Mouse (Mus musculus): Measurements from ENCODE around the gene Tbc1d23. TPM values are rescaled to one million over a fixed set of nuclear protein-coding genes. Genes with fewer than 3 reads are reported as not detected.
"Not testable (repeated sequence)": the region's sequence is repeated elsewhere in the genome, so short reads cannot be mapped to it uniquely, and the experiment has no call there.

Gene Tbc1d23
- polyA plus RNA-seq, 1 experiment from 2014 or later = 13.4 TPM

DNA sequence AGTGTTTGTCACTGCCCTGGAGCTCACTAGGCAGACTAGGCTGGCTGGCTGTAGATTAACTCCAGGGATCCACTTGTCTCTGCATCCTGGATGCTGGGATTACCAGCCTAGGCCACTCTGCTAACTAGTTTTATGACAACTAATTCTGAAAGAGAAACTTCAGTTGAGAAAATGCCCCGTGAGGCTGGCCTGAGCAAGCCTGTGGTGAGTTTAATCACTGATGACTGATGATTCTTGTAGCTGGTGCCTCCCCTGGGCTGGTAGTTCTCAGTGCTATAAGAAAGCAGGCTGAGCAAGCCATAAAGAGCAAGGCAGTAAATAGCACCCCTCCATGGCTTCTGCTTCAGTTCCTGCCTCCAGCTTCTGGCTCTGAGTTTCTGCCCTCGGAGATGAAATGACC, 55.6 kb downstream of the Tbc1d23 start:
- H3K4me2 ChIP-seq = no peak overlapping the region
- H3K4me1 ChIP-seq (replicated peaks; ENCODE audit: control insufficient read depth, insufficient read depth, low read length) = no peaks in the 10 kb centered on the region
- 79% methylated on average over 2 of the region's 2 CpGs for WGBS
- H3K9me3 ChIP-seq (ENCODE audit: control insufficient read depth, low read length) = no peaks in the 10 kb centered on the region
- ATAC-seq (replicated peaks; ENCODE audit: low FRiP score) (no peak), DNase-seq (ENCODE audit: low spot score) (no peak)
- no peaks in the 10 kb centered on the region for H3K27me3 ChIP-seq (replicated peaks; ENCODE audit: control insufficient read depth, insufficient read depth, low read length)
- H3K36me3 ChIP-seq (ENCODE audit: control insufficient read depth, insufficient read depth, low read length) = no peaks in the 10 kb centered on the region
- no peak overlapping the region for H3K4me3 ChIP-seq (ENCODE audit: low read depth, low read length)
- no peak overlapping the region for H3K9ac ChIP-seq (ENCODE audit: low read depth, low read length)
- H3K27ac ChIP-seq (ENCODE audit: low read depth, low read length) = no peak overlapping the region

DNA sequence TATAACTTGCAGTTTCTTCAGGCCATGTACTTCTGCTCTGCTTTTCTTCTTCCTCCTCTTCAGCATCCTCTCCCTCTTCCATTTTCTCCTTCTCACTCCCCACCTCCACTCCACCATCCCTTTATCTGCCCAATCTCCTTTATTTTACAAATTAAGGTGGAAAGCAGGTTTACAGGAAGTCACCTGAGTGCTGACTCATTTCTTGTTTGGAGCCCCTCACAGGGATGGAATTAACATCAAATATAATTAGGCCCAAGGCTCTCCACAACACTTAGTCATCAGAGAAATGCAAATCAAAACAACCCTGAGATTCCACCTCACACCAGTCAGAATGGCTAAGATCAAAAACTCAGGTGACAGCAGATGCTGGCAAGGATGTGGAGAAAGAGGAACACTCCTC, 56.8 kb downstream of the Tbc1d23 start:
- not testable (repeated sequence) for H3K36me3 ChIP-seq (ENCODE audit: control insufficient read depth, insufficient read depth, low read length); H3K27ac ChIP-seq (ENCODE audit: low read depth, low read length); H3K9me3 ChIP-seq (ENCODE audit: control insufficient read depth, low read length); ATAC-seq (replicated peaks; ENCODE audit: low FRiP score); H3K4me3 ChIP-seq (ENCODE audit: low read depth, low read length); H3K4me2 ChIP-seq; H3K9ac ChIP-seq (ENCODE audit: low read depth, low read length); DNase-seq (ENCODE audit: low spot score); H3K27me3 ChIP-seq (replicated peaks; ENCODE audit: control insufficient read depth, insufficient read depth, low read length); H3K4me1 ChIP-seq (replicated peaks; ENCODE audit: control insufficient read depth, insufficient read depth, low read length)

DNA sequence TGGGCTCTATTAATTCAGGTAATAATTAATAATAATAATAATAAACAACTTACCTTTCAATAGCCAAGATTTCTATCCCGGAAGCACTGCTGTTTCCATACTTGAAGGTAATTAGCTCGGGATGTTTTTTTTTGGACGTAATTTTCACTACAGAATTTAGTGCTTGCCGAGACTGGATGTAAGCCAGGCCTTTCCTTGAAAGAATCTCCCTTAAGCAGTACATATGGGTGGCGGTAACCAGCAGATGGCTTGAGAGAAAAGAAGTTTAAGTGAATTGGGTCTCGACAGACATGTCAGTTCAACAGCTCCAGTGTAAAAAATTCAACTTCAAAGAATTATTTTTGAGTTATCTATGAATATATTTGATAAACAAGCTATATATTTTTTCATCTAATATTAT, 59.7 kb downstream of the Tbc1d23 start:
- no peaks in the 10 kb centered on the region for H3K36me3 ChIP-seq (ENCODE audit: control insufficient read depth, insufficient read depth, low read length)
- H3K4me2 ChIP-seq = no peak overlapping the region
- no peaks in the 10 kb centered on the region for H3K4me1 ChIP-seq (replicated peaks; ENCODE audit: control insufficient read depth, insufficient read depth, low read length)
- no peak for DNase-seq (ENCODE audit: low spot score)
- no peak overlapping the region for H3K9ac ChIP-seq (ENCODE audit: low read depth, low read length)
- H3K4me3 ChIP-seq (ENCODE audit: low read depth, low read length) = no peak overlapping the region
- 92% methylated on average over 6 of the region's 6 CpGs for WGBS
- ATAC-seq (replicated peaks; ENCODE audit: low FRiP score) = no peak
- H3K9me3 ChIP-seq (ENCODE audit: control insufficient read depth, low read length) = no peaks in the 10 kb centered on the region
- no peaks in the 10 kb centered on the region for H3K27me3 ChIP-seq (replicated peaks; ENCODE audit: control insufficient read depth, insufficient read depth, low read length)
- no peak overlapping the region for H3K27ac ChIP-seq (ENCODE audit: low read depth, low read length)

GRCm38 (mm10) chr16:57171161-57171560, 60.1 kb downstream of the Tbc1d23 start:
- Histone ChIP-seq H3K4me3 (ENCODE audit: low read depth, low read length) (no peak overlapping the region), H3K4me1 (replicated peaks; ENCODE audit: control insufficient read depth, insufficient read depth, low read length) (no peaks in the 10 kb centered on the region), H3K27me3 (replicated peaks; ENCODE audit: control insufficient read depth, insufficient read depth, low read length) (no peaks in the 10 kb centered on the region), H3K4me2 (no peak overlapping the region), H3K27ac (ENCODE audit: low read depth, low read length) (no peak overlapping the region), H3K36me3 (ENCODE audit: control insufficient read depth, insufficient read depth, low read length) (no peaks in the 10 kb centered on the region), H3K9me3 (ENCODE audit: control insufficient read depth, low read length) (no peaks in the 10 kb centered on the region), H3K9ac (ENCODE audit: low read depth, low read length) (no peak overlapping the region)
- ATAC-seq (replicated peaks; ENCODE audit: low FRiP score) = no peak
- WGBS = 90% methylated on average over 8 of the region's 8 CpGs
- no peak for DNase-seq (ENCODE audit: low spot score)

- 0 out of 2 replicates have a peak, but pooled peaks cover 3% of the 10 kb centered on the region for H3K4me1 ChIP-seq (replicated peaks; ENCODE audit: control insufficient read depth, insufficient read depth, low read length)
- no peak for DNase-seq (ENCODE audit: low spot score)
- no peak overlapping the region for H3K9ac ChIP-seq (ENCODE audit: low read depth, low read length)
- no peaks in the 10 kb centered on the region for H3K27me3 ChIP-seq (replicated peaks; ENCODE audit: control insufficient read depth, insufficient read depth, low read length)
- H3K36me3 ChIP-seq (ENCODE audit: control insufficient read depth, insufficient read depth, low read length) = peaks cover 6% of the 10 kb centered on the region; the same call in 1 of the 2 replicates
- no peak overlapping the region for H3K4me3 ChIP-seq (ENCODE audit: low read depth, low read length)
- no peaks in the 10 kb centered on the region for H3K9me3 ChIP-seq (ENCODE audit: control insufficient read depth, low read length)
- no peak overlapping the region for H3K4me2 ChIP-seq
- H3K27ac ChIP-seq (ENCODE audit: low read depth, low read length) = no peak overlapping the region
- no peak for ATAC-seq (replicated peaks; ENCODE audit: low FRiP score)
- 75% methylated on average over 4 of the region's 4 CpGs for WGBS
These were observed 63.1 kb downstream of the Tbc1d23 start for GRCm38 (mm10) chr16:57168236-57168635.

- H3K4me3 ChIP-seq (ENCODE audit: low read depth, low read length) = peak overlapping the region; percentile 92
- peaks cover 7% of the 10 kb centered on the region; the same call in 1 of the 2 replicates for H3K36me3 ChIP-seq (ENCODE audit: control insufficient read depth, insufficient read depth, low read length)
- H3K27me3 ChIP-seq (replicated peaks; ENCODE audit: control insufficient read depth, insufficient read depth, low read length) = no peaks in the 10 kb centered on the region
- H3K9ac ChIP-seq (ENCODE audit: low read depth, low read length) = peak overlapping the region; percentile 88
- H3K4me1 ChIP-seq (replicated peaks; ENCODE audit: control insufficient read depth, insufficient read depth, low read length) = 0 out of 2 replicates have a peak, but pooled peaks cover 3% of the 10 kb centered on the region
- DNase-seq (ENCODE audit: low spot score) = no peak
- H3K9me3 ChIP-seq (ENCODE audit: control insufficient read depth, low read length) = no peaks in the 10 kb centered on the region
- ATAC-seq (replicated peaks; ENCODE audit: low FRiP score) = no peak
- 34% methylated on average over 5 of the region's 5 CpGs for WGBS
- H3K27ac ChIP-seq (ENCODE audit: low read depth, low read length) = no peak overlapping the region
- H3K4me2 ChIP-seq = peak overlapping the region; percentile 84
These were observed 63.8 kb downstream of the Tbc1d23 start for GRCm38 (mm10) chr16:57167514-57167912.

GRCm38 (mm10) chr16:57166611-57167513, 64.4 kb downstream of the Tbc1d23 start, which contains the start of gene Nit2:
Nit2 (minus strand) TSS chr16:57167341.
- Histone ChIP-seq H3K36me3 (ENCODE audit: control insufficient read depth, insufficient read depth, low read length) (peaks cover 7% of the 10 kb centered on the region; the same call in 1 of the 2 replicates), H3K27ac (ENCODE audit: low read depth, low read length) (peak within 1 kb of the TSS; percentile 91), H3K9ac (ENCODE audit: low read depth, low read length) (peak within 1 kb of the TSS; percentile 88), H3K4me1 (replicated peaks; ENCODE audit: control insufficient read depth, insufficient read depth, low read length) (0 out of 2 replicates have a peak, but pooled peaks cover 3% of the 10 kb centered on the region), H3K9me3 (ENCODE audit: control insufficient read depth, low read length) (no peaks in the 10 kb centered on the region), H3K4me3 (ENCODE audit: low read depth, low read length) (peak within 1 kb of the TSS; percentile 92), H3K27me3 (replicated peaks; ENCODE audit: control insufficient read depth, insufficient read depth, low read length) (no peaks in the 10 kb centered on the region), H3K4me2 (peak within 1 kb of the TSS; percentile 84)
- DNase-seq (ENCODE audit: low spot score) (peak; percentile 94), ATAC-seq (replicated peaks; ENCODE audit: low FRiP score) (peak; percentile 96)
- WGBS = under 1% methylated on average over 57 of the region's 58 CpGs

- no peak for DNase-seq (ENCODE audit: low spot score)
- 79% methylated on average over 6 of the region's 6 CpGs for WGBS
- peak overlapping the region; percentile 84 for H3K4me2 ChIP-seq
- H3K27me3 ChIP-seq (replicated peaks; ENCODE audit: control insufficient read depth, insufficient read depth, low read length) = no peaks in the 10 kb centered on the region
- H3K36me3 ChIP-seq (ENCODE audit: control insufficient read depth, insufficient read depth, low read length) = peaks cover 7% of the 10 kb centered on the region; the same call in 1 of the 2 replicates
- peak overlapping the region; percentile 88; the same call in 1 of the 2 replicates for H3K9ac ChIP-seq (ENCODE audit: low read depth, low read length)
- H3K27ac ChIP-seq (ENCODE audit: low read depth, low read length) = peak overlapping the region; percentile 91
- H3K9me3 ChIP-seq (ENCODE audit: control insufficient read depth, low read length) = no peaks in the 10 kb centered on the region
- H3K4me1 ChIP-seq (replicated peaks; ENCODE audit: control insufficient read depth, insufficient read depth, low read length) = 0 out of 2 replicates have a peak, but pooled peaks cover 3% of the 10 kb centered on the region
- ATAC-seq (replicated peaks; ENCODE audit: low FRiP score) = no peak
- peak overlapping the region; percentile 92 for H3K4me3 ChIP-seq (ENCODE audit: low read depth, low read length)
These were observed 65.2 kb downstream of the Tbc1d23 start for GRCm38 (mm10) chr16:57166086-57166485.
